Mouse (Mus musculus) E14TG2a.4 (cell line): ENCODE measurements at regions not wholly inside any gene's neighbourhood (a gene's known extent, or its start where the extent isn't known, plus 50 kb on each side); places are given as distances from the start of the nearest gene placed in this dataset.

ENCODE experiments used
- CTCF ChIP-seq: conservative IDR thresholded peaks from 2 replicates; pipeline ENCODE4 v1.5.1; 2014; ENCODE audit warnings: low read length
- NANOG ChIP-seq: IDR thresholded peaks from 2 replicates; pipeline ENCODE4 v1.6.1; 2014; ENCODE audit warnings: borderline replicate concordance, low read length, mixed read lengths
- POU5F1 ChIP-seq: IDR thresholded peaks from 2 replicates; pipeline ENCODE4 v1.6.1; 2014; ENCODE audit warnings: low read length, borderline replicate concordance

- TF ChIP-seq CTCF (no peak), NANOG (no peak), POU5F1 (no peak)
These were observed 383.4 kb downstream of the Sox2 start for GRCm38 (mm10) chr3:35033587-35033986.
